ENCODE assay signal across 10 mouse cellular contexts in genomic region chr11:120980427-120981035, GRCm38 (mm10). TPM values are rescaled to one million over a fixed set of nuclear protein-coding genes. Genes with fewer than 3 reads are reported as not detected.
A peak's percentile ranks its signal among the peaks of the same experiment; 100 is the strongest.
DNase-seq lines count a peak whose midpoint lies in the region; ATAC-seq and TF ChIP-seq lines count a peak whose summit lies in the region.
"Had no signal": no experiment of that assay in that cellular context is flagged by ENCODE, and none has a peak within 500 bp of the region (broad histone marks: within the 10 kb centered on the region; RNA-seq: fewer than 3 reads in every experiment).

No protein-coding gene starts in this region.

- peak; percentile 54 for DNase-seq in G1E (ENCODE audit: low spot score)
- DNase-seq in adrenal gland, postnatal 36 days, result peak; percentile 63 to 76
- DNase-seq in lung, postnatal 25 days (ENCODE audit: low spot score), result peak; percentile 59
- no peak for DNase-seq in thymus, adult 2 months
- no peak for DNase-seq in left cerebral cortex, postnatal 25 days (ENCODE audit: low spot score in 2 of 2)
- DNase-seq in layer of hippocampus, postnatal 14 days (ENCODE audit: low spot score in 2 of 2), result no peak

- no peaks in the 10 kb centered on the region for H3K9me3 ChIP-seq in G1E (replicated peaks)
- no peaks in the 10 kb centered on the region for H3K9me3 ChIP-seq in intestine, embryonic 16.5 days (ENCODE audit: control insufficient read depth, low read length)
- H3K9me3 ChIP-seq: embryonic facial prominence, embryonic 12.5 days; hindbrain, embryonic 15.5 days; limb, embryonic 15.5 days had no signal

- peak overlapping the region; percentile 39; the same call in 1 of the 2 replicates for H3K4me3 ChIP-seq in G1E (ENCODE audit: low read depth, low read length)
- H3K4me3 ChIP-seq in intestine, embryonic 16.5 days (ENCODE audit: low read length), result no peak overlapping the region
- H3K4me3 ChIP-seq in thymus, adult 2 months (ENCODE audit: control insufficient read depth, insufficient read depth, low read length), result no peak overlapping the region
- H3K4me3 ChIP-seq: embryonic facial prominence, embryonic 12.5 days; hindbrain, embryonic 15.5 days; limb, embryonic 15.5 days had no signal

- intact Hi-C loops in left cerebral cortex, postnatal 25 days (cut with DNase I), result no loop called here

- H3K27me3 ChIP-seq in G1E (ENCODE audit: insufficient read depth, low read length), result no peaks in the 10 kb centered on the region
- H3K27me3 ChIP-seq in intestine, embryonic 16.5 days (replicated peaks; ENCODE audit: control insufficient read depth, insufficient read depth, low read length), result no peaks in the 10 kb centered on the region
- H3K27me3 ChIP-seq in thymus, adult 2 months (ENCODE audit: control insufficient read depth, insufficient read depth, low read length), result no peaks in the 10 kb centered on the region
- H3K27me3 ChIP-seq: embryonic facial prominence, embryonic 12.5 days; hindbrain, embryonic 15.5 days; limb, embryonic 15.5 days had no signal

- TF ChIP-seq CTCF in G1E (IDR thresholded peaks at IDR 0.05; ENCODE audit: low read depth, low read length), result no peak
- TF ChIP-seq CTCF in thymus, adult 2 months (IDR thresholded peaks at IDR 0.05; ENCODE audit: borderline replicate concordance, control insufficient read depth, extremely low read depth, insufficient read depth, low read length, poor library complexity), result no peak

- H3K4me2 ChIP-seq in intestine, embryonic 16.5 days (ENCODE audit: low read depth, low read length), result no peak overlapping the region
- H3K4me2 ChIP-seq: embryonic facial prominence, embryonic 12.5 days; hindbrain, embryonic 15.5 days; limb, embryonic 15.5 days had no signal

- peak; percentile 67 for ATAC-seq in G1E (ENCODE audit: extremely low read depth, insufficient number of reproducible peaks, low FRiP score, poor library complexity, severe bottlenecking)
- ATAC-seq in intestine, embryonic 16.5 days, result peak; percentile 78

- H3K36me3 ChIP-seq in G1E (replicated peaks), result peaks cover 92% of the 10 kb centered on the region
- H3K36me3 ChIP-seq in intestine, embryonic 16.5 days (ENCODE audit: control insufficient read depth, insufficient read depth, low read length), result peaks cover 10% of the 10 kb centered on the region
- H3K36me3 ChIP-seq in thymus, adult 2 months (ENCODE audit: control insufficient read depth, insufficient read depth, low read length), result peaks cover 85% of the 10 kb centered on the region

- H3K9ac ChIP-seq in intestine, embryonic 16.5 days (ENCODE audit: low read depth, low read length), result no peak overlapping the region
- H3K9ac ChIP-seq: embryonic facial prominence, embryonic 12.5 days; hindbrain, embryonic 15.5 days; limb, embryonic 15.5 days had no signal

- TF ChIP-seq POLR2A in thymus, adult 2 months (IDR thresholded peaks at IDR 0.05; ENCODE audit: control insufficient read depth, extremely low read depth, insufficient read depth, low read length, poor library complexity), result no peak

- H3K4me1 ChIP-seq in G1E (ENCODE audit: insufficient read depth, low read depth, low read length), result peaks cover 74% of the 10 kb centered on the region
- peaks cover 10% of the 10 kb centered on the region for H3K4me1 ChIP-seq in intestine, embryonic 16.5 days (ENCODE audit: control insufficient read depth, insufficient read depth, low read length)
- H3K4me1 ChIP-seq in thymus, adult 2 months (replicated peaks; ENCODE audit: control insufficient read depth, insufficient read depth, low read length), result no peaks in the 10 kb centered on the region
- H3K4me1 ChIP-seq: embryonic facial prominence, embryonic 12.5 days had no signal

- H3K27ac ChIP-seq in intestine, embryonic 16.5 days (ENCODE audit: low read length), result peak overlapping the region; percentile 59
- no peak overlapping the region for H3K27ac ChIP-seq in thymus, adult 2 months (ENCODE audit: control insufficient read depth, insufficient read depth, low read length)
- H3K27ac ChIP-seq: embryonic facial prominence, embryonic 12.5 days; hindbrain, embryonic 15.5 days; limb, embryonic 15.5 days had no signal

- WGBS in intestine, embryonic 16.5 days, result 67% methylated on average over 9 of the region's 9 CpGs
- WGBS in thymus, adult 2 months, result 91% methylated on average over 9 of the region's 9 CpGs

RNA-seq across cellular contexts. Expression of gene Csnk1d, which starts 10.6 kb away (rescaled TPM):
- 116 and 146 TPM in 2 replicates for total RNA-seq in G1E (2014; fragmentation: Nextera tagmentation)
- 61.2 and 73.6 TPM in 2 replicates for total RNA-seq in G1E (2017)
- 195 and 227 TPM in 2 replicates for polyA plus RNA-seq in G1E (2012)
- 100 to 1,000 TPM; 126 to 127 TPM for total RNA-seq in adrenal gland, postnatal 36 days (2021)
- polyA plus RNA-seq in intestine, embryonic 16.5 days (2015; fragmentation: Nextera tagmentation; extraction: Ambion mirVana), result 93.9 and 97.7 TPM in 2 replicates
- polyA plus RNA-seq in thymus, adult 2 months (2012; rRNA removed), result 98.2 and 106 TPM in 2 replicates
- 100 to 1,000 TPM; 116 to 122 TPM for total RNA-seq in left cerebral cortex, postnatal 25 days (2021)
- total RNA-seq in layer of hippocampus, postnatal 14 days (2021), result 100 to 1,000 TPM; 123 to 126 TPM

RNA-seq across cellular contexts. Expression of gene Slc16a3, which starts 32.3 kb away (rescaled TPM):
- 4.3 TPM in 1 of 2 replicates, not detected in the other for total RNA-seq in G1E (2014; fragmentation: Nextera tagmentation)
- 10.0 and 15.5 TPM in 2 replicates for total RNA-seq in G1E (2017)
- 13.1 and 17.4 TPM in 2 replicates for polyA plus RNA-seq in G1E (2012)
- total RNA-seq in adrenal gland, postnatal 36 days (2021), result 1 to 10 TPM in 1 of 2 experiments, under 1 TPM in 1; 0.89 to 2.1 TPM
- 83.8 and 92.6 TPM in 2 replicates for polyA plus RNA-seq in intestine, embryonic 16.5 days (2015; fragmentation: Nextera tagmentation; extraction: Ambion mirVana)
- polyA plus RNA-seq in thymus, adult 2 months (2012; rRNA removed), result 8.0 and 8.5 TPM in 2 replicates
- total RNA-seq in left cerebral cortex, postnatal 25 days (2021), result 1 to 10 TPM; 4.4 to 4.6 TPM
- 1 to 10 TPM; 2.1 to 3.3 TPM for total RNA-seq in layer of hippocampus, postnatal 14 days (2021)

RNA-seq across cellular contexts. Expression of gene Ccdc57, which starts 47.9 kb away (rescaled TPM):
- 4.2 and 7.0 TPM in 2 replicates for total RNA-seq in G1E (2014; fragmentation: Nextera tagmentation)
- total RNA-seq in G1E (2017), result 2.5 and 2.6 TPM in 2 replicates
- 2.6 and 2.8 TPM in 2 replicates for polyA plus RNA-seq in G1E (2012)
- total RNA-seq in adrenal gland, postnatal 36 days (2021), result 10 to 100 TPM; 10.6 to 22.0 TPM
- polyA plus RNA-seq in intestine, embryonic 16.5 days (2015; fragmentation: Nextera tagmentation; extraction: Ambion mirVana), result 3.6 and 4.3 TPM in 2 replicates
- 1.6 and 1.7 TPM in 2 replicates for polyA plus RNA-seq in thymus, adult 2 months (2012; rRNA removed)
- total RNA-seq in left cerebral cortex, postnatal 25 days (2021), result 1 to 10 TPM; 6.7 to 8.0 TPM
- 1 to 10 TPM; 5.7 to 7.8 TPM for total RNA-seq in layer of hippocampus, postnatal 14 days (2021)

RNA-seq across cellular contexts. Expression of gene Cd7, which starts 58.7 kb away (rescaled TPM):
- total RNA-seq in G1E (2014; fragmentation: Nextera tagmentation), result not detected in 2 replicates
- not detected in 2 replicates for total RNA-seq in G1E (2017)
- not detected in 2 replicates for polyA plus RNA-seq in G1E (2012)
- total RNA-seq in adrenal gland, postnatal 36 days (2021), result under 1 TPM; 0.30 to 0.53 TPM
- 6.7 and 7.9 TPM in 2 replicates for polyA plus RNA-seq in intestine, embryonic 16.5 days (2015; fragmentation: Nextera tagmentation; extraction: Ambion mirVana)
- 39.2 and 55.2 TPM in 2 replicates for polyA plus RNA-seq in thymus, adult 2 months (2012; rRNA removed)
- total RNA-seq in left cerebral cortex, postnatal 25 days (2021), result 1 to 10 TPM; 1.6 to 1.7 TPM
- total RNA-seq in layer of hippocampus, postnatal 14 days (2021), result not detected
- polyA plus RNA-seq: hindbrain, embryonic 15.5 days had no signal

Comparison
In these comparisons a context has a peak if more than half of its experiments do, and no peak if none do; other contexts are left out.
1. DNase-seq: peak in G1E (single experiment), adrenal gland, postnatal 36 days (2 of 2) and lung, postnatal 25 days (single experiment); none in thymus, adult 2 months (single experiment), left cerebral cortex, postnatal 25 days (0 of 2) and layer of hippocampus, postnatal 14 days (0 of 2).